Mouse (Mus musculus) brain, embryonic 18.5 days (tissue): ENCODE measurements at regions not wholly inside any gene's neighbourhood (a gene's known extent, or its start where the extent isn't known, plus 50 kb on each side); places are given as distances from the start of the nearest gene placed in this dataset.
A peak's percentile ranks its signal among the peaks of the same experiment; 100 is the strongest.

ENCODE experiments used
- DNase-seq: peaks from one replicate; pipeline ENCODE4 v3.0.0-alpha.2; 2012; ENCODE audit warnings: low read depth, low spot score

- peak; percentile 39 for DNase-seq
These were observed 72.2 kb upstream of the Cnot2 start for GRCm38 (mm10) chr10:116653511-116653945.

- no peak for DNase-seq
These were observed 68.0 kb upstream of the Cnot2 start for GRCm38 (mm10) chr10:116649287-116649686.

DNA sequence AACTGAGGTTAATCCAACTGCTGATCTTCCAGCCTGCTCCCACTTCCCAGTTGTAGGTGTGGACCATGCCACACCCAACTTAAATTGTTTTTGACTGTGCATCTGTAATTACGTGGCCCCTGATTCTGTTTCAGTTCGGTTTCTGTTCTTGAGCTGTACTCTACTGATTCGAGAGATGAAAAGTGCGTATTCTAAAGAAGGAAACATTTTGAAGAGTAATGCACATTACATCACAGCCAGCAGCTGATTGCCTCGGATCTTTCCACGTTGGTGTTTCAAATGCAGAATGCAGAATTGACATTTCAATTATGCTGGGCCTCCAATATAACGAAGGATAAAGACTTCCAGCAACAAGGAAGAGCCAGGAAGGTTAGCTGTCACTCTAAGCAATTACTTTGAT is 64.7 kb upstream of the Cnot2 start:
- no peak for DNase-seq

DNA sequence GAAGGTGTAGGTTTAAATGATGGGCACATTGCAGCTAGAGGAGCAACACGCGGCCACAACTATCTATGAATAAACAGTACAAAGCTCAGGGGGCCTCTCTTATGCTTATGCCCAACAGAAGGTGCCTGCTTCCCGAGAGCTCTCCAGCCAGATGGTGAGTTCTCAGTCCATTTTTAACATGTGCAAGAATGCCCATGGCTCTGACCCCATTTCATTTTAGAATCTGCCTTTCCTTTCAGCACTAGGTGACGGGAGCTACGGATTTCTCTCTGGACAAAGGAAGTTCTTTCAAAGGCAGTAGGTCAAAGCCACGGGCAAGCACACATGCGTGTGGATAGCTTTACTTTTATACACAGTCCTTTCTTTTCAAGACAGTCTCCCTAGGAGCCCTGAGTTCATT is 64.3 kb upstream of the Cnot2 start:
- DNase-seq: no peak

DNA sequence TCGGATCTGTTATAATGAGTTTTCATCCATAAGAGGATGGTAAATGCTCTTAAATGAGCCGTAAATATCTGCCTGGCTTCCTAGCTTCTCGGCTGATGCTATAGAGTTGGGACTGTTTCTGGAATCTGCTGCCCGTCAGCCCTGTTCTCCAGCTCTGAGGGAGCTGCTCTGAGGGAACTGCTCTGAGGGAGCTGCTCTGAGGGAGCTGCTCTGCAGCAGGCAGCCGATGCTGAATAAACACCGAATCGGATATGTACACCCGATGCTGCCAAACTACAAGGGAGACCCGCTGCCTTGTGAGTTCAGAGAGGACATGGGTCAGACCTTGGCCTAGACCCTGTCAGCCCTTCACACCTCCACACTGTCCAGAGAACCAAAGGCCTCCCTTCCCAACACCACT is 63.8 kb upstream of the Cnot2 start:
- no peak for DNase-seq
